Mouse (Mus musculus) small intestine, adult 2 months (tissue): Measurements from ENCODE around the gene Abcb8. TPM values are rescaled to one million over a fixed set of nuclear protein-coding genes. Genes with fewer than 3 reads are reported as not detected.

ENCODE experiments used
- H3K27ac ChIP-seq: fragments of 200-500 bp; 2 replicates; pipeline ENCODE4 v1.5.1; 2012; ENCODE audit warnings: low read depth, low read length, control low read depth, inconsistent platforms; ENCODE audit not compliant: insufficient read depth
- H3K27me3 ChIP-seq: fragments of 200-500 bp; 2 replicates; pipeline ENCODE4 v1.6.1; 2012; ENCODE audit warnings: mild to moderate bottlenecking, moderate library complexity, low read length, inconsistent platforms; ENCODE audit not compliant: control insufficient read depth, insufficient read depth
- H3K36me3 ChIP-seq: fragments of 200-500 bp; 2 replicates; pipeline ENCODE4 v1.6.1; 2012; ENCODE audit warnings: mild to moderate bottlenecking, low read length, control low read depth, inconsistent platforms; ENCODE audit not compliant: control insufficient read depth, insufficient read depth
- H3K4me1 ChIP-seq: fragments of 200-500 bp; 2 replicates; pipeline ENCODE4 v1.6.1; 2012; ENCODE audit warnings: low read length, inconsistent platforms, mixed read lengths; ENCODE audit not compliant: control insufficient read depth, insufficient read depth, insufficient read length
- H3K4me3 ChIP-seq: fragments of 200-500 bp; 2 replicates; pipeline ENCODE4 v1.5.1; 2012; ENCODE audit warnings: low read depth, mild to moderate bottlenecking, control low read depth, inconsistent platforms, low read length, moderate library complexity
- CTCF ChIP-seq: fragments of 200-500 bp; IDR thresholded peaks from 2 replicates; pipeline ENCODE4 v1.5.1; 2012; ENCODE audit warnings: low read depth, mild to moderate bottlenecking, control low read depth, inconsistent platforms, low read length, moderate library complexity, mixed read lengths; ENCODE audit not compliant: insufficient replicate concordance, insufficient read length; ENCODE audit errors: extremely low read depth
- POLR2A ChIP-seq: fragments of 200-500 bp; IDR thresholded peaks from 2 replicates; pipeline ENCODE4 v1.6.1; 2012; ENCODE audit warnings: low read depth, mild to moderate bottlenecking, control low read depth, inconsistent platforms, low read length, moderate library complexity
- WGBS: fragments of 180-500 bp; shearing (Covaris S2); methylation state at CpG from one replicate; pipeline ENCODE4 v1.1.7; 2018; 5-methylcytosine and 5-hydroxymethylcytosine counted together
- polyA plus RNA-seq: library from polyadenylated mRNA; depleted of rRNA; stranded (reverse); fragments of >200 nt; gene quantifications from 2 replicates; pipeline ENCODE4 v1.2.3, GENCODE M21; 2012

Gene Abcb8
- polyA plus RNA-seq, 1 experiment: 83.7 TPM

- Histone ChIP-seq H3K4me3 (peak overlapping the region; percentile 55), H3K27me3 (peaks cover 14% of the 10 kb centered on the region; the same call in 1 of the 2 replicates), H3K4me1 (peaks cover 25% of the 10 kb centered on the region), H3K27ac (no peak overlapping the region), H3K36me3 (no peaks in the 10 kb centered on the region)
- no peak for TF ChIP-seq POLR2A
- TF ChIP-seq CTCF: no peak
- WGBS: 1% methylated on average over 73 of the region's 73 CpGs
Measured at GRCm38 (mm10) chr5:24387264-24388241, 5.9 kb upstream of the Abcb8 start.

DNA sequence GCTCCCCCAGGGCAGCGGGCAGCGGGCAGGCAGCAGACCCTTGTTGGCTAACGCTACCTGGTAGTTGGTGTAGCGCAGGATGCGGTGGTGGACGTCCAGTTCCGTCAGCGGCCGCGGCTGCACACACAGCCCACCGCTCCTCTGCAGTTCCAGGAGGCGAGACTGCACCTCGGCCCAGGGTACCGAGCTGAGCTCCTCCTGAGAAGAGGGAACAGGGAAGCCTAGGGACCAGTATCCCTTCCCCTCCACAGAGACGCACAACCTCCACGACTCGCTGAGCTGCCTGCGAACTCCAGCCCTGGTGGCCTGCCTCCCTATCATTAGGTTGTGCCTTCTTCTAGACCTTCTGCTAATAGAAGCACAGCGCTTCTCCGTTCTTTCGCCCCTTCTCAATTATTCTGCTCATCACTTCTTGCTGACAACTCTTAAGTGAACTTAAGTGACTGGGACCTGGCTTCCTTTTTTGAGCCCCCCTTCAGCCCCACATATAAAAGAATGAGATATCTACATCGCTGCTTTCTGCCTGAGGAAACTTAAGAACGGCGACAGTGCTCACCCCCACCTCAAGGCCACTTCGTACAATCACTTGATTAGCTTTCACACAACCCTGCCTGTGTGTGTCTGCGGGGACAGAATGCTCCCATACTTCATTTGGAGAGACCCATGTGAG lies 5.1 kb upstream of the Abcb8 start:
- peaks cover 14% of the 10 kb centered on the region; the same call in 1 of the 2 replicates for H3K27me3 ChIP-seq
- 41% methylated on average over 26 of the region's 26 CpGs for WGBS
- no peaks in the 10 kb centered on the region for H3K36me3 ChIP-seq
- H3K4me3 ChIP-seq: peak overlapping the region; percentile 55
- TF ChIP-seq CTCF: no peak
- TF ChIP-seq POLR2A: no peak
- H3K4me1 ChIP-seq: peaks cover 21% of the 10 kb centered on the region
- no peak overlapping the region for H3K27ac ChIP-seq

- H3K4me1 ChIP-seq: peaks cover 21% of the 10 kb centered on the region
- TF ChIP-seq CTCF (no peak), POLR2A (no peak)
- H3K4me3 ChIP-seq: no peak overlapping the region
- H3K27me3 ChIP-seq: peaks cover 14% of the 10 kb centered on the region; the same call in 1 of the 2 replicates
- H3K27ac ChIP-seq: no peak overlapping the region
- no peaks in the 10 kb centered on the region for H3K36me3 ChIP-seq
- 69% methylated on average over 7 of the region's 7 CpGs for WGBS
Measured at GRCm38 (mm10) chr5:24389011-24389657, 4.3 kb upstream of the Abcb8 start.

DNA sequence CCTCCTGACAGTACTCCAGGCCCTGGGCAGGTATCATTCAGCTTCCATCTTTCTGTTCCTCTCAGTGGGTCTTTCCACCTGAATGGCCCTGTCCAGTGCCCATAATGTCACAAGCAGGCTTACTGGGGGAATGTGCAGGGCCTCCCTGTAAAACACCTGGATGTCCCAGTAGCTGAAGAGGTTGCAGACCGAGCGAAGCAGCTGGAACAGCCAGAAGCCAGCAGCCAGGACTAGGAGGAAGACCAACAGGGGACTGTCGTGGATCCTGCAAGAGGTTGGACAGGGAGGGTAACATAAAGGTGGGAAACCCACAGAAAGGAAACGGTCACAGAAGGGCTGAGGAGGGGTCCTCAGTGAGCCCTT lies 3.8 kb upstream of the Abcb8 start:
- WGBS: 90% methylated on average over 4 of the region's 4 CpGs
- H3K27me3 ChIP-seq: peaks cover 14% of the 10 kb centered on the region; the same call in 1 of the 2 replicates
- H3K36me3 ChIP-seq: no peaks in the 10 kb centered on the region
- no peak for TF ChIP-seq CTCF
- no peak for TF ChIP-seq POLR2A
- no peak overlapping the region for H3K4me3 ChIP-seq
- no peak overlapping the region for H3K27ac ChIP-seq
- H3K4me1 ChIP-seq: peaks cover 21% of the 10 kb centered on the region

GRCm38 (mm10) chr5:24391864-24392263 lies 1.6 kb upstream of the Abcb8 start, which contains the start of gene Atg9b:
Gene Atg9b (minus strand): TSS chr5:24392143.
- Histone ChIP-seq H3K36me3 (no peaks in the 10 kb centered on the region), H3K27ac (no peak within 1 kb of the TSS), H3K27me3 (peaks cover 13% of the 10 kb centered on the region; the same call in 1 of the 2 replicates), H3K4me3 (no peak within 1 kb of the TSS), H3K4me1 (peaks cover 21% of the 10 kb centered on the region)
- no peak for TF ChIP-seq POLR2A
- no peak for TF ChIP-seq CTCF
- WGBS: 89% methylated on average over 7 of the region's 7 CpGs

DNA sequence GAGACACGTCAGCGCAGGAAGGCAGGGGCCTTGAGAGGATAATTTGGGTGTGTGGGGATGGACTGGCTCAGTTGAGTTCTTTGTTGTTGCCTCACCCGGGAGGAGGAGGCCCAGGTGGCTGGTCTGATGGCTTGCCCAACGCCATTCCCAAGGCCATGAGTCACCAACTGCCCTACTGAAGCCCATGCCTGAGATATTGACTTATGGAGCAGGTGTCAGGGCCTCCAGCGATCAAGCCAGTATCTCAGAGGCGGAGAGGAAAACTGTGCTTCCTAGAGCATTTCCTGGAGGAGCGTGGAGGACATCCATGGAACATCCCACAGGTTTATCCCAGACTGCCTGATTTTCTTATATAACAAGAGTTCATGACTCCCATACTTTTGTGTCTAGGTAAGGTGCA lies 739 bp upstream of the Abcb8 start:
- no peaks in the 10 kb centered on the region for H3K36me3 ChIP-seq
- peaks cover 6% of the 10 kb centered on the region; the same call in 1 of the 2 replicates for H3K27me3 ChIP-seq
- no peak overlapping the region for H3K4me3 ChIP-seq
- H3K27ac ChIP-seq: no peak overlapping the region
- TF ChIP-seq POLR2A (no peak), CTCF (no peak)
- peaks cover 15% of the 10 kb centered on the region for H3K4me1 ChIP-seq
- WGBS: 46% methylated on average over 7 of the region's 7 CpGs
